Mouse (Mus musculus) thymus, postnatal 14 days (tissue): ENCODE results near the gene Armh3.

Source experiments
- DNase-seq: peaks from one replicate; pipeline ENCODE4 v3.0.0; 2021

Armh3 gene

DNA sequence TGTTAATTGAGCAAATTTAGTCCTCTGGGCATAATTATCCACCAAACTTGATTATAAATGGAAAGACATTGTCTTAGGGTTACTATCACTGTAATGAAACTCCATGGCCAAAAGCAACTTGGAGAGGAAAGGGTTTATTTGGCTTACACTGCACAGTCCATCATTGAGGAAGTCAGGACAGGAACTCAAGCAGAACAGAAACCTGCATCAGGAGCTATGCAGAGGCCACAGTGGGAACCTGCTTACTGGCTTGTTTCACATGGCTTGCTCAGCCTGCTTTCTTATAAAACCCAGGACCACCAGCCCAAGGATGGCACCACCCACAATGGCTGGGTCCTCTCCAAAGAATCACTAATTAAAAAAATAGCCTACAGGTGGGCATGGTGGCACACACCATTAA, 13.9 kb downstream of the Armh3 start:
- no peak for DNase-seq

GRCm38 (mm10) chr19:45960770-45961169, 37.5 kb downstream of the Armh3 start:
- DNase-seq: no peak

GRCm38 (mm10) chr19:45956736-45957135, 41.6 kb downstream of the Armh3 start:
- DNase-seq: no peak

- DNase-seq: peak; percentile 39
Observed at GRCm38 (mm10) chr19:45953286-45953685, 45.0 kb downstream of the Armh3 start.

- DNase-seq: no peak
Observed at GRCm38 (mm10) chr19:45949236-45949635, 49.1 kb downstream of the Armh3 start.

- DNase-seq: no peak
Observed at GRCm38 (mm10) chr19:45947764-45948163, 50.5 kb downstream of the Armh3 start.

DNA sequence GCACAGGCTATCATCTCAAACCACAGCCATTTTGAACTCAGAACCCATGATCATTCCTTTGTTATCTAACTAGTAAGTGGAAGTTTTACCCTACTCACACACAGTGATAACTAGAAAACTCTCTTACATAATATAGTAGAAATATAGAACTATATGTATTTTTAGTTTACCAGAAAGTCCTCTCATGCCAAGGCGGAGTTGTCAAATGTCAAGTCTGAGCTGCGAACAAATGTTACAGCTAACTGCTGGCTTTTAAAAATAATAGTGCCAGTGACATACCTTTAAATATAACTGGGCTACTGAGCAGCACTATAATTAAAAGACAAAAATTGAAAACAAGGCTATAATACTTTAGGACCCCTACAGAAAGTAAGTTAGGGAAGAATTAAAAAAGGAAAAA, 51.0 kb downstream of the Armh3 start:
- no peak for DNase-seq

DNA sequence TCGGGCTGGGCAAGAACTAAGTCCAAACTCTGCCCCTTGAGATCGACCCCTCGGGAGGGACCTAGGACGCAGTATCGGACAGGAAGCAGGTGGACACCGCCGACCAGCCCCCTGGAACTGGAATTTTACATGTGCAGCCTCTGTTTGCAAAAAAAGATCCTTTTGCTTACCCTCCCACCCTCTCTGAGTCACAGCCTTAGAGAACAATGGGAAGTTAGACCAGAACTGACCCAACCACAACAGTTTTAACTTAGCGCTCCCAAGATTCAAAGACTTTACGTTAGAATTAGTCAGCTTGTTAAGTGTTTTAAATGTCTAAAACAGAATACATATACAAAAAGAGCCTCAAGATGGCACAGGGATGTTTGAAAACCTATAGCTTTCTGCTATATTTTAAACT, 51.7 kb downstream of the Armh3 start:
- no peak for DNase-seq

GRCm38 (mm10) chr19:45945986-45946385, 52.3 kb downstream of the Armh3 start:
- no peak for DNase-seq

GRCm38 (mm10) chr19:45943758-45944157, 54.5 kb downstream of the Armh3 start:
- no peak for DNase-seq

DNA sequence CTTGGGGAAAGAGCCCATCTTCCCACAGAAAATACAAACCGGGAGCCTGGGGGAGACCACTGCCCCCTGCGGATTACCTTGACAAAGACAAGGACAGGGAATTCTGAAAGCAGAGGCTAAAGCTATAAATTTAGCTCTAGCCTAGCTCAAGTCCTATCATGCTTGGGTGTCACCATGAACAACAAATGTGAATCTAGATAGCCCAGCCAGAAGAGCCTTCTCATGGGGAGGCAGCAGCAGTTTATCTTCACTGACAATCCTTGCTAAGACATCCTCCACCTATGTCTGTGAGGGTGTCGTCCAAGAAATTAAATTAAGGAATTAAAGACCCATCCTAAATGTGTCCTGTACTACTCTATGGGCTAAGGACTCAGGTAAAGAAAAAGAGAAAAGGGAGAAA, 60.2 kb downstream of the Armh3 start:
- no peak for DNase-seq

- DNase-seq: no peak
Observed at GRCm38 (mm10) chr19:45937530-45937929, 60.8 kb downstream of the Armh3 start.

DNA sequence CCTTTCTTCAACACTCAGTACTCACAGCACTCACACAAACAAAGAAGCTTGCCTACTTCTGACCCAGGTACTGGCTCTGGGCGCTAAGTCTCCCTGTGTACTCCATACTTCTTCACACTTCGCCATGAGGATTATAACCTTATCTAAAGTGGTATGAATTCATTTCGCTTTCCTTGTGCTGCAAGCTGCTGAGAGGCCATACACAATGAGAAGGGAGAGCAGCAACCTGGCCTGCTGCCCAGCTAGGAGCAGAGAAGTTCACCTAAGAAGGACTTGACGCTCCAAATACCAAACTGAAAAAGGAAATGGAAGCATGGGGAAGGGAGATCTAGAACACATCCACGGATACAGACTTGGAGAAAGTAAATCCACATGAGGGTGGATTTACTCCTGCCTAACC, 71.1 kb downstream of the Armh3 start:
- no peak for DNase-seq

- no peak for DNase-seq
Observed at GRCm38 (mm10) chr19:45926342-45926741, 71.9 kb downstream of the Armh3 start.

- no peak for DNase-seq
Observed at GRCm38 (mm10) chr19:45920299-45921090, 77.8 kb downstream of the Armh3 start.

DNA sequence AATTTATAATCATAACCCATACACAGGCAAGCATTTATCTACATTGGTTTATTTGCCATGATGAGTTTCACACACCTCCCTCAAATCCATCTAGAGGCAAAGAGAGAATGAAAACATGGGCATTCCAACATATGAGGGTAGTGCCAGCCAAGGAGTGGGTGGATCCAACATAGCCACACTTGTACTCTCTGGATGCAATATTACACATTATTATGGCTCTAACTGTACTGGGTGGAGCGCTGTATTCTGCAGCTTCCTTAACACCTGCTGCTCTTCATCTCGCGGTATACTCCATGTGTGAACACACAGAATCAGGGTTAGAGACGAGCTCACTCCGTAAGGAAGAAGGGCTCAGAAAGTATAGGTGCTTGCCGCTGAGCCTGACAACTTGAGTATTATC, 79.9 kb downstream of the Armh3 start:
- DNase-seq: no peak

DNA sequence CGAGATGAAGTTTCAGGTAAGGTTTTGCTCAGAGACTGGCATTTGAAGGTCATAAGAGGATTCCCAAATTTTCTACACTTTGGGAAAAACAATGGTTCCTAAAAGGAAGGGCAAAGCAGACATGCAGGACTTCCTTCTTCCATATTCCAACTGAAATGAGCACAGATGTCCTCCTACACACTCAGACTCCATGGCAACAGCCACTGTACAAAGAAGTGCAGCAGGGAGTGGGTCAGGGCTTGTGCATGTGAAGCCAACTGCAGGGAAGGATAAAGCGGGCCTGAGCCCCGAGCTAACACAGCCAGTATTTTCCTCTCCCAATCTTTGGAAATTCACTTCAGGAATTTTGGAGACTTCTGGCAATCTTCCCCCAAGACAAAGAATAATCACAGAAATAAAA, 80.4 kb downstream of the Armh3 start:
- no peak for DNase-seq

GRCm38 (mm10) chr19:45916461-45916860, 81.8 kb downstream of the Armh3 start:
- DNase-seq: no peak

DNA sequence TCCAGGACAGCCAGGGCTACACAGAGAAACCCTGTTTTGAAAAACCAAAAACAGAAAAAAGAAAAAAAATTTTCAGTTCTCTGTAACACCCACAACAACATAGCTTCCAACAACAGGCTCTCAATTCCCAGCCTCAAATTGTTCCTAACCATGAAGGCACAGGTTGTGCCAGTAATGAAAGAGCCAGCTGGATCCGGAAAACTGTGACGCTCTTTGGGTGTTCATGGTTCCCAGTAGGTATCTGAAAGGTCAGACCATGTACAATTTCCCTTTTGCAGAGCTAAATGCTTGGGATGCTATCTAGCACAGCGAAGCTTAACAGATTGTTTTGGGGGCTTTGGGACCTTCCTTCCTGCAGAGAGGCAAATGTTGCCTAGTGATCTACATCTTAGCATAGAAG, 82.3 kb downstream of the Armh3 start:
- no peak for DNase-seq

DNA sequence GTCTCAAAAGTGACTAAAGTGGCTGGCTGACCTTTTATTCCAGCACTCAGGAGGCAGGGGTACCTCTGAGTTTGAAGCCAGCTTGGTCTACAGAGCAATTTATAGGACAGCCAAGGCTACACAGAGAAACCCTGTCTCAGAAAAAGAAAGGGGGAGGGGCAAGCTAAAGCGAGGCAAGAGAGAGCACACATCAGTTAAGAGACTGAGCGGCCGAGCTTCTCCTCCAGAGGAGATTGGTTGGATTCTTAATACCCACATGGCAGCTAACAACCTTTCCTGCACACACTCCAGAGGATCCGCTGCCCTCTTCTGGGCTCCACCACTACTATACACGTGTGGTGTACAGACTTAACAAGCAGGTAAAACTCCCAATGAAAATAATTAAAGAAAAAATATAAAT, 85.3 kb downstream of the Armh3 start:
- no peak for DNase-seq

- DNase-seq: no peak
Observed at GRCm38 (mm10) chr19:45912376-45912775, 85.9 kb downstream of the Armh3 start.

DNA sequence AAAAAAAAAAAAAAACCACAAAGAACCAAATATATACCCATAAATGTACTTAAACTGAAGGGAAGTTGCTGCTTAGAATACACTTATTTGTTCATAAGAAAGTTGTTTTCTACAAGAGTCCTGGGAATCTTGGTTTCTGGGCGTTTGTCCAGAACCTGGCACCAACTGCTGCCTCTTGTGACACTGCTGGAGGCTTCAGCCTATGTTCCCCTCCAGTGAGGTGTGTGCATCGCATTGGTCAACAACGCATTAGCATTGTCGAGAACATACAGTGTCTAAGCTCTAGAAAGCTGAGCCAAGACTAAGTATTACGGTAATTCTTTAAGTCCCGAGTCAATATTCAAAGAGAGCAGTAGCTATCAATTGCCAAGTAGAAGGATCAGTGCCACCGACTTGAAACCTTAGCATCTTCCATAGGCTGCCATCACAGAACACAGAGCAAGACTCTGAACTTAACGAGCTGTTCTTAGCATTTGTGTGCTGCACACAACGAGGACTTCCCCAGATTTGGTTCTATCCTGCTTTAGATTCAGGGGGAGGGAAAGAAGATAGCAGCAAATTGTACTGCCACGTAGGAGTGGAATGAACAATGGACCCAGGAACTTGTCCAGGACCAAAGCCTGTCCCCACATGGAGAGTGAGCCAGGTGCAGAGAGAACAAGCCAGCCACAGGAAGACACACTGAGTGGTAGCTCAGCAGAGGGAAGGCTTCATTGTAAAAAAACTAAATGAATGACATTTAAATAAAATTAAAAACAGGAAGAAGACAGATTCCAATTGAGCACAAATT, 86.9 kb downstream of the Armh3 start:
- DNase-seq: no peak

- no peak for DNase-seq
Observed at GRCm38 (mm10) chr19:45908246-45908645, 90.0 kb downstream of the Armh3 start.

DNA sequence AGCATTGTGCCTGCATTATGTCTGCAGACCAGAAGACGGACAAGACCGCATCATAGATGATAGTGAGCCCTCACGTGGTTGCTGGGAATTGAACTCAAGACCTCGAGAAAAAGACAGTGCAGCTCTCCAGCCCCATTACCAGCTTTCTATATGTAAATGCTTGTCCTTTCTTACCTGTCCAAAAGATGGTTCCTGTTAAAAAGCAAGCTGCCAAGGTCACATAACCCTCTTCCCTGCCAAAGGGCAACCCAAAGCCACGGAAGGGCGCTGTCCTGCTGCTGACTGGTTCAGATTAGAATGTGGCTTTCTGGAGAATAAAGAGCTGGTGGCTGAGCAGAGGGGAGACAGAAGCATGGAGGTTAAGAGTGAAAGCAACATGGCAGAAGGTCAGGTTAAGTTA, 90.9 kb downstream of the Armh3 start:
- DNase-seq: no peak
